Mouse (Mus musculus): Measurements from ENCODE around the gene 5730596B20Rik.

DNA sequence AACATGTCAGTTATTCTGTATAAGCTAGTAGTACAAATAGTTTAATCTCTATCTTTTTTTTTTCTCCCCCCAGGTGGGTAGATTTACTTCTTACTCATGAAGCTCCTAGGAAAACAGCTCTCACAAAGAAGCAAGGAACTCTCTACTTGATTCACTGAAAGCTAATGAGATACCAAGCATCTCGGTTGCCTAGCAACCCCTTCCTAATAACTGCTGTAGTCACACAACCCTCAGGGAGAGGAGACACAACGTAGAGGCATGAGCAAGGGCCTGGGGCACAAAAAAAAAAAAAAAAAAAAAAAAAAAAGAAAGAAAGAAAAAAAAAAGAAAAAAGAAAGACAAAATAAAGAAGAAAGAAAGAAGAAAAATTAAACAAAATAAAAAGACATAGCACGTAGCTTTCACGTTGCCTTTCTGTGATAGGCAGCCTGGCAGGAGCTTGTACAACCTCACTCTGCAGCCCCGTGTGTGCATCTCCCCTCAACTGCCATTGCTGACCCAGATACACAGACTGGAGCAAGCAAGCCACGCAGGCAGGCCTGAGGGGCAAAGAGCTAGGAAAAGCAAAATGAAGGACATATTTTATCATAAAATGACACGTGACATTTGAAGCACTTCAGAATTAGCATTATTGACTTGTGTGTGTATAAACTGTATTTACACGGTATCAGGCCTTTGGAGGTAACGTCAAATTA, 39.3 kb upstream of the 5730596B20Rik start:
- TF ChIP-seq CTCF (IDR thresholded peaks at IDR 0.05; ENCODE audit: borderline replicate concordance, extremely low read depth, insufficient read depth, insufficient read length) = no peak
- TF ChIP-seq POLR2A (IDR thresholded peaks at IDR 0.05; ENCODE audit: borderline replicate concordance, extremely low read depth, insufficient read depth, insufficient read length, poor library complexity, severe bottlenecking) = no peak
